Mouse (Mus musculus) megakaryocyte, embryonic 14.5 days (primary cell): ENCODE measurements around the gene Fgfr1op2. TPM values are rescaled to one million over a fixed set of nuclear protein-coding genes. Genes with fewer than 3 reads are reported as not detected.

Experiments used
- H3K27me3 ChIP-seq: replicated peaks from 2 replicates; pipeline ENCODE3; 2012; ENCODE audit warnings: inconsistent platforms
- H3K36me3 ChIP-seq: replicated peaks from 2 replicates; pipeline ENCODE3; 2012; ENCODE audit warnings: low read length, inconsistent platforms, mixed read lengths
- H3K4me1 ChIP-seq: 2 replicates; pipeline ENCODE4 v1.6.1; 2012; ENCODE audit warnings: inconsistent platforms
- H3K4me3 ChIP-seq: replicated peaks from 2 replicates; pipeline ENCODE3; 2012; ENCODE audit warnings: moderate library complexity, mild to moderate bottlenecking, inconsistent platforms
- H3K9me3 ChIP-seq: 2 replicates; pipeline ENCODE4 v1.6.1; 2012; ENCODE audit warnings: inconsistent platforms
- FLI1 ChIP-seq: IDR thresholded peaks from 2 replicates; pipeline ENCODE4 v1.6.1; 2012; ENCODE audit warnings: low read length, inconsistent platforms, mixed read lengths
- GATA1 ChIP-seq: IDR thresholded peaks from 3 replicates; pipeline ENCODE4 v1.6.1; 2012; ENCODE audit warnings: mixed read lengths, low read length, inconsistent platforms, borderline replicate concordance
- polyA plus RNA-seq: library from polyadenylated mRNA; stranded (reverse); fragments of >175 nt; gene quantifications from 2 replicates; pipeline ENCODE4 v1.2.3, GENCODE M21; 2012; ENCODE audit warnings: low replicate concordance; ENCODE audit not compliant: insufficient read depth

Gene Fgfr1op2
- polyA plus RNA-seq, 1 experiment = 87.4 TPM

- no peaks in the 10 kb centered on the region for H3K9me3 ChIP-seq
- H3K27me3 ChIP-seq = no peaks in the 10 kb centered on the region
- no peak for TF ChIP-seq FLI1
- TF ChIP-seq GATA1 = no peak
- H3K4me1 ChIP-seq = peaks cover 39% of the 10 kb centered on the region
- H3K36me3 ChIP-seq = peaks cover 11% of the 10 kb centered on the region
- H3K4me3 ChIP-seq = peak overlapping the region; percentile 97
Observed at GRCm38 (mm10) chr6:146634759-146635606, 58.0 kb downstream of the Fgfr1op2 start.

- peaks cover 36% of the 10 kb centered on the region for H3K4me1 ChIP-seq
- no peaks in the 10 kb centered on the region for H3K9me3 ChIP-seq
- TF ChIP-seq FLI1 (no peak), GATA1 (no peak)
- H3K27me3 ChIP-seq = no peaks in the 10 kb centered on the region
- H3K36me3 ChIP-seq = peaks cover 7% of the 10 kb centered on the region
- no peak overlapping the region for H3K4me3 ChIP-seq
Observed at GRCm38 (mm10) chr6:146636482-146636881, 59.5 kb downstream of the Fgfr1op2 start.

- no peak overlapping the region for H3K4me3 ChIP-seq
- peaks cover 42% of the 10 kb centered on the region for H3K4me1 ChIP-seq
- peaks cover 4% of the 10 kb centered on the region for H3K36me3 ChIP-seq
- TF ChIP-seq GATA1 (no peak), FLI1 (no peak)
- no peaks in the 10 kb centered on the region for H3K9me3 ChIP-seq
- H3K27me3 ChIP-seq = no peaks in the 10 kb centered on the region
Observed at GRCm38 (mm10) chr6:146640068-146640965, 63.3 kb downstream of the Fgfr1op2 start.

GRCm38 (mm10) chr6:146640991-146641390, 64.0 kb downstream of the Fgfr1op2 start:
- H3K27me3 ChIP-seq = no peaks in the 10 kb centered on the region
- peaks cover 46% of the 10 kb centered on the region for H3K4me1 ChIP-seq
- peak overlapping the region; percentile 18 for H3K4me3 ChIP-seq

GRCm38 (mm10) chr6:146641621-146642210, 64.7 kb downstream of the Fgfr1op2 start:
- H3K4me1 ChIP-seq = peaks cover 47% of the 10 kb centered on the region
- no peaks in the 10 kb centered on the region for H3K9me3 ChIP-seq
- H3K27me3 ChIP-seq = no peaks in the 10 kb centered on the region
- H3K36me3 ChIP-seq = peaks cover 11% of the 10 kb centered on the region
- TF ChIP-seq GATA1 = no peak
- no peak for TF ChIP-seq FLI1
- H3K4me3 ChIP-seq = peak overlapping the region; percentile 93

More at GRCm38 (mm10) chr6:146640991-146641390, 64.0 kb downstream of the Fgfr1op2 start:
- H3K36me3 ChIP-seq = peaks cover 9% of the 10 kb centered on the region
- no peaks in the 10 kb centered on the region for H3K9me3 ChIP-seq
- TF ChIP-seq FLI1 = no peak
- no peak for TF ChIP-seq GATA1

GRCm38 (mm10) chr6:146642276-146643183, 65.5 kb downstream of the Fgfr1op2 start, which contains the start of the genes Med21 and Tm7sf3:
Med21 (plus strand) TSS chr6:146642547.
Tm7sf3 (minus strand) TSS chr6:146642824.
- Histone ChIP-seq H3K27me3 (no peaks in the 10 kb centered on the region), H3K9me3 (no peaks in the 10 kb centered on the region), H3K4me1 (peaks cover 47% of the 10 kb centered on the region), H3K4me3 (peak within 1 kb of the TSS; percentile 93), H3K36me3 (peaks cover 13% of the 10 kb centered on the region)
- TF ChIP-seq FLI1 = no peak
- no peak for TF ChIP-seq GATA1

GRCm38 (mm10) chr6:146643184-146643570, 66.2 kb downstream of the Fgfr1op2 start:
- peak overlapping the region; percentile 93 for H3K4me3 ChIP-seq
- no peaks in the 10 kb centered on the region for H3K27me3 ChIP-seq
- H3K4me1 ChIP-seq = peaks cover 47% of the 10 kb centered on the region
- H3K36me3 ChIP-seq = peaks cover 17% of the 10 kb centered on the region
- no peak for TF ChIP-seq GATA1
- TF ChIP-seq FLI1 = no peak
- H3K9me3 ChIP-seq = no peaks in the 10 kb centered on the region

Other genes with a start within 250 kb of the Fgfr1op2 start
- 1.5 TPM in 1 of 2 replicates, not detected in the other for gene Itpr2, start 75.0 kb upstream of the Fgfr1op2 start, polyA plus RNA-seq
- gene Ints13, start 632 bp downstream of the Fgfr1op2 start, polyA plus RNA-seq = 2.1 and 44.0 TPM in 2 replicates
- gene Med21, start 65.3 kb downstream of the Fgfr1op2 start, polyA plus RNA-seq = 4.1 TPM in 1 of 2 replicates, not detected in the other
- 11.0 and 20.2 TPM in 2 replicates for gene Tm7sf3, start 65.6 kb downstream of the Fgfr1op2 start, polyA plus RNA-seq
- 0.59 TPM in 1 of 2 replicates, not detected in the other for gene Stk38l, start 147.8 kb downstream of the Fgfr1op2 start, polyA plus RNA-seq
- gene Arntl2, start 218.9 kb downstream of the Fgfr1op2 start, polyA plus RNA-seq = not detected in 2 replicates